ENCODE assay signal across 8 mouse cellular contexts in the genomic region with DNA sequence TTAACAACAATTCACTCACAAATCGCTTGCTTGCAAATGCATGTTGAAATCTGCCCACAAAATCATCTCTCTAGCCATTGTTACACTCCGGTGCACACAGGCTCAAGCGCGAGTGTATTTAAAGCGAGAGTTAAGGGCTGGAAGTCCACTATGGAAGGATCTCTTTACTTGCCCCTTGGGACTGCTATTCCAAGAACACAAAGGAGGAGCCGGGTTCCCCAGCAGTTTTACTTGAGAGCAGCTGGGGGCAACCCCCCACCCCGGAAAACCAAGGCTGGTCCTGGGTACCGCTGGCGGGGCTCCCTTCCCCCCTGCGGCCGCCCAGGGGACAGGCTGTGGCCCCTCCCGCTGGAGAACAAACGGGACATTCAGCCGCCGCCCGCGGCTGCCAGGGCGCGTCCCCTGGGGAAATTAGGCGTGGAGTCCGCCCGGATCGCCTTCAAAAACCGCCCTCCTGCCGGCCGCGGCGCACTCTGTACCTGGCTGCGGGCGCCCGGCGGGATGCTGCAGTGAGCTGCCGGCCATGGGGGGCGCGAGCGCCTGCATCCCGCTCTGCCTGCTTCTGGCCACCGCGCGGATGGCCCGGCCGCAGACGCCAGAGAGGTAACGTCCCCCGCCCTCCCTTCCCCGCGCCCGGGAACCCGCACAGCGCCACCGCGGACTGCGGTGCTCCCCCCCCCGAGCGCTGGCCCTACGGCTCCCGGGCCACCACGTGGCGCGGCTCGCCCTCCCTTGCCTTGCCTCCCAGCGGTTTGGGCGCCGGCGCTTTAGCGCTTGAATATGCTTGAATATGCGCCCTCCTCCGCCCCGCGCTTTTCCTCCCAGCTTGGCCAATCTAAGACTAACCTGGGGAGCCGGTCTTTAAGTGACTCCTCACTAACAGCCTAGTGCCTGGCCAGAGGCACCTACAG. TPM values are rescaled to one million over a fixed set of nuclear protein-coding genes. Genes with fewer than 3 reads are reported as not detected.
DNase-seq lines count a peak whose midpoint lies in the region; ATAC-seq and TF ChIP-seq lines count a peak whose summit lies in the region.

Gene Pcolce2 (plus strand): TSS at position 331 of the 911 bp plus-strand sequence.

- no peaks in the 10 kb centered on the region for H3K9me3 ChIP-seq in embryonic facial prominence, embryonic 15.5 days (replicated peaks)
- no peaks in the 10 kb centered on the region for H3K9me3 ChIP-seq in heart, embryonic 15.5 days (replicated peaks)
- H3K9me3 ChIP-seq in kidney, embryonic 16.5 days (ENCODE audit: low read length), result no peaks in the 10 kb centered on the region
- H3K9me3 ChIP-seq in liver, embryonic 16.5 days (replicated peaks; ENCODE audit: control insufficient read depth, low read length), result no peaks in the 10 kb centered on the region

- peak within 1 kb of the TSS; percentile 89 for H3ac ChIP-seq in C2C12 (ENCODE audit: control insufficient read depth, insufficient read length, low read depth)

- H3K27ac ChIP-seq in embryonic facial prominence, embryonic 15.5 days (replicated peaks), result no peak within 1 kb of the TSS
- no peak within 1 kb of the TSS; the same call in 1 of the 2 replicates for H3K27ac ChIP-seq in heart, embryonic 15.5 days
- no peak within 1 kb of the TSS for H3K27ac ChIP-seq in kidney, embryonic 16.5 days (ENCODE audit: low read length)
- no peak within 1 kb of the TSS for H3K27ac ChIP-seq in liver, embryonic 16.5 days (ENCODE audit: low read length)

- peaks cover 10% of the 10 kb centered on the region; the same call in 1 of the 2 replicates for H3K4me1 ChIP-seq in embryonic facial prominence, embryonic 15.5 days
- H3K4me1 ChIP-seq in heart, embryonic 15.5 days (replicated peaks), result peaks cover 12% of the 10 kb centered on the region
- peaks cover 5% of the 10 kb centered on the region; the same call in 1 of the 2 replicates for H3K4me1 ChIP-seq in kidney, embryonic 16.5 days (ENCODE audit: insufficient read depth, low read length)
- no peaks in the 10 kb centered on the region for H3K4me1 ChIP-seq in liver, embryonic 16.5 days (ENCODE audit: control insufficient read depth, low read depth, low read length)

- no peak for TF ChIP-seq CTCF in C2C12 (IDR thresholded peaks at IDR 0.05; ENCODE audit: control insufficient read depth, insufficient read depth, insufficient read length)

- peaks cover 11% of the 10 kb centered on the region for H3K36me3 ChIP-seq in C2C12 (ENCODE audit: control insufficient read depth, insufficient read depth)
- H3K36me3 ChIP-seq in embryonic facial prominence, embryonic 15.5 days, result no peaks in the 10 kb centered on the region
- no peaks in the 10 kb centered on the region for H3K36me3 ChIP-seq in heart, embryonic 15.5 days
- H3K36me3 ChIP-seq in kidney, embryonic 16.5 days (ENCODE audit: insufficient read depth, low read length), result no peaks in the 10 kb centered on the region
- no peaks in the 10 kb centered on the region for H3K36me3 ChIP-seq in liver, embryonic 16.5 days (ENCODE audit: control insufficient read depth, insufficient read depth)

- peak within 1 kb of the TSS; percentile 99 for H3K4me2 ChIP-seq in embryonic facial prominence, embryonic 15.5 days (replicated peaks)
- H3K4me2 ChIP-seq in heart, embryonic 15.5 days, result peak within 1 kb of the TSS; percentile 99
- peak within 1 kb of the TSS; percentile 100 for H3K4me2 ChIP-seq in kidney, embryonic 16.5 days (replicated peaks; ENCODE audit: low read depth, low read length)
- H3K4me2 ChIP-seq in liver, embryonic 16.5 days (ENCODE audit: low read depth, low read length), result peak within 1 kb of the TSS; percentile 55

- DNase-seq in adrenal gland, postnatal 25 days, result peak; percentile 50
- DNase-seq in retina, postnatal 7 days (ENCODE audit: low read depth, low spot score), result peak; percentile 16
- DNase-seq in thymus, adult 18-20 months, result no peak

- no peaks in the 10 kb centered on the region for H3K27me3 ChIP-seq in C2C12 (ENCODE audit: control insufficient read depth, insufficient read depth, insufficient read length)
- peaks cover 18% of the 10 kb centered on the region for H3K27me3 ChIP-seq in embryonic facial prominence, embryonic 15.5 days
- H3K27me3 ChIP-seq in heart, embryonic 15.5 days, result peaks cover 34% of the 10 kb centered on the region
- H3K27me3 ChIP-seq in kidney, embryonic 16.5 days (ENCODE audit: insufficient read depth, low read length), result peaks cover 38% of the 10 kb centered on the region
- H3K27me3 ChIP-seq in liver, embryonic 16.5 days (ENCODE audit: control insufficient read depth, insufficient read depth, low read depth, low read length), result peaks cover 32% of the 10 kb centered on the region

- H3K9ac ChIP-seq in embryonic facial prominence, embryonic 15.5 days, result peak within 1 kb of the TSS; percentile 40
- peak within 1 kb of the TSS; percentile 53 for H3K9ac ChIP-seq in heart, embryonic 15.5 days
- peak within 1 kb of the TSS; percentile 70 for H3K9ac ChIP-seq in kidney, embryonic 16.5 days (replicated peaks; ENCODE audit: low read length)
- H3K9ac ChIP-seq in liver, embryonic 16.5 days (ENCODE audit: low read depth, low read length), result peak within 1 kb of the TSS; percentile 34; the same call in 1 of the 2 replicates

- peaks cover 16% of the 10 kb centered on the region for H3K79me3 ChIP-seq in C2C12 (ENCODE audit: low read depth)

- under 1% methylated on average over 66 of the region's 71 CpGs for WGBS in embryonic facial prominence, embryonic 15.5 days
- under 1% methylated on average over 66 of the region's 71 CpGs for WGBS in heart, embryonic 15.5 days
- under 1% methylated on average over 62 of the region's 71 CpGs for WGBS in kidney, embryonic 16.5 days
- 1% methylated on average over 59 of the region's 71 CpGs for WGBS in liver, embryonic 16.5 days (ENCODE audit: insufficient replicate concordance)

- peak; percentile 70 for ATAC-seq in embryonic facial prominence, embryonic 15.5 days (ENCODE audit: insufficient number of reproducible peaks, low FRiP score, low TSS enrichment, low read depth)
- ATAC-seq in heart, embryonic 15.5 days (replicated peaks; ENCODE audit: insufficient number of reproducible peaks, insufficient read depth, low FRiP score, low read depth), result peak; percentile 53
- peak; percentile 91 for ATAC-seq in kidney, embryonic 16.5 days (ENCODE audit: low FRiP score, low TSS enrichment)
- ATAC-seq in liver, embryonic 16.5 days (ENCODE audit: low read depth), result peak; percentile 75

- H3K4me3 ChIP-seq in C2C12 (ENCODE audit: insufficient read depth, poor library complexity, severe bottlenecking), result peak within 1 kb of the TSS; percentile 40
- H3K4me3 ChIP-seq in embryonic facial prominence, embryonic 15.5 days (replicated peaks), result peak within 1 kb of the TSS; percentile 63
- H3K4me3 ChIP-seq in heart, embryonic 15.5 days, result peak within 1 kb of the TSS; percentile 65
- peak within 1 kb of the TSS; percentile 67 for H3K4me3 ChIP-seq in kidney, embryonic 16.5 days (ENCODE audit: low read length)
- peak within 1 kb of the TSS; percentile 53 for H3K4me3 ChIP-seq in liver, embryonic 16.5 days (ENCODE audit: low read depth, low read length)

- H3K79me2 ChIP-seq in C2C12 (ENCODE audit: control insufficient read depth, insufficient read depth), result peaks cover 37% of the 10 kb centered on the region

TF ChIP-seq in C2C12, 6 proteins besides CTCF, POLR2A, EP300 and RAD21:
- TF ChIP-seq MAX (IDR thresholded peaks at IDR 0.05) (peak; percentile 67), USF1 (IDR thresholded peaks at IDR 0.05; ENCODE audit: low read depth) (no peak)

RNA-seq across cellular contexts. Expression of gene Pcolce2, which starts in this region (rescaled TPM):
- polyA plus RNA-seq in C2C12 (2012; fragmentation: generic; extraction: Trizol), result 54.9 TPM
- 2.2 and 3.2 TPM in 2 replicates for total RNA-seq in adrenal gland, postnatal 25 days (2021)
- polyA plus RNA-seq in embryonic facial prominence, embryonic 15.5 days (2015; fragmentation: Nextera tagmentation; extraction: Ambion mirVana), result 8.7 and 11.8 TPM in 2 replicates
- polyA plus RNA-seq in heart, embryonic 15.5 days (2015; fragmentation: Nextera tagmentation; extraction: Ambion mirVana), result 0.97 and 3.5 TPM in 2 replicates
- 1.00 and 1.3 TPM in 2 replicates for polyA plus RNA-seq in kidney, embryonic 16.5 days (2015; fragmentation: Nextera tagmentation; extraction: Ambion mirVana)
- polyA plus RNA-seq in liver, embryonic 16.5 days (2015; fragmentation: Nextera tagmentation; extraction: Ambion mirVana), result 5.1 and 7.0 TPM in 2 replicates

Comparison
In these comparisons a context has a peak if more than half of its experiments do, and no peak if none do; other contexts are left out.
1. DNase-seq: peak in adrenal gland, postnatal 25 days (single experiment) and retina, postnatal 7 days (single experiment); none in thymus, adult 18-20 months (0 of 2).
2. Peak in every context shown above with its lines, with median percentiles within 50 percentile points of each other: H3K4me3 ChIP-seq, ATAC-seq, H3K4me2 ChIP-seq and H3K9ac ChIP-seq.